Mouse (Mus musculus): ENCODE data around the gene Klf16.

GRCm38 (mm10) chr10:80569664-80570066, 7.5 kb downstream of the Klf16 start:
- TF ChIP-seq POLR2A (IDR thresholded peaks at IDR 0.05; ENCODE audit: control insufficient read depth, extremely low read depth, insufficient read depth, low read length, poor library complexity) = no peak
- TF ChIP-seq CTCF (IDR thresholded peaks at IDR 0.05; ENCODE audit: borderline replicate concordance, control insufficient read depth, extremely low read depth, insufficient read depth, low read length, poor library complexity) = no peak

Measured in thymus, adult 2 months (tissue).